Mouse (Mus musculus): ENCODE results near the gene Gstt2. TPM values are rescaled to one million over a fixed set of nuclear protein-coding genes. Genes with fewer than 3 reads are reported as not detected.
A peak's percentile ranks its signal among the peaks of the same experiment; 100 is the strongest.
"Not testable (repeated sequence)": the region's sequence is repeated elsewhere in the genome, so short reads cannot be mapped to it uniquely, and the experiment has no call there.

Gstt2 gene
- polyA plus RNA-seq, 1 experiment from 2014 or later: 77.4 TPM

DNA sequence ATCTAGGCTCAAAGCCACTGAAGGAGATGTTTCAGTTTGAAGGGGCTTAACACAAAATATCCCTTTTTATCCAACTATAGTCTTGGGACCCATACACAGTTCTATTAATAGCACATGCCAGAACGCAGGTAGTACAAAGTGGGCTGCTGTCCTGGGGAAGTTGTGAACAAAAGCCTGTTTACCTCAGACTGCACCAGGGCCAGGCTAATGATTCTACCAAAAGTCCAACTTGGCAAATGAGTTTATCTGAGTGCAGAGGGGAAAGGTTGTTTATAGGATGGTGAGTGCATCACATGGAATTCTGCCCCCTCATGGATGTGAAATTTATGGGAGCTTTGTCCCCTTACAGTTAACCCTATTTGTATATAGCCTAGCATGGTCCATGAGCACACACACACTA, 7.6 kb upstream of the Gstt2 start:
- TF ChIP-seq CTCF (IDR thresholded peaks at IDR 0.05; ENCODE audit: low read depth): 0 out of 2 replicates have a peak, but pooled peaks have one; percentile 9
- TF ChIP-seq EP300 (optimal IDR thresholded peaks at IDR 0.05): no peak
- no peak overlapping the region for H3K4me2 ChIP-seq (replicated peaks; ENCODE audit: low read depth)
- no peak overlapping the region for H3K9ac ChIP-seq (ENCODE audit: low read length)
- H3K4me3 ChIP-seq (ENCODE audit: low read depth, low read length): no peak overlapping the region
- H3K9me3 ChIP-seq (ENCODE audit: control insufficient read depth, low read length): no peaks in the 10 kb centered on the region
- no peaks in the 10 kb centered on the region for H3K36me3 ChIP-seq (ENCODE audit: control insufficient read depth, insufficient read depth, low read length)
- 44% methylated on average over 1 of the region's 1 CpGs for WGBS
- ATAC-seq (ENCODE audit: low FRiP score, low TSS enrichment) (no peak), DNase-seq (ENCODE audit: low spot score) (no peak)
- H3K27me3 ChIP-seq (ENCODE audit: control insufficient read depth, insufficient read depth, low read length): no peaks in the 10 kb centered on the region
- no peak overlapping the region for H3K27ac ChIP-seq (replicated peaks)
- no peaks in the 10 kb centered on the region for H3K4me1 ChIP-seq (replicated peaks; ENCODE audit: control insufficient read depth, insufficient read depth)

DNA sequence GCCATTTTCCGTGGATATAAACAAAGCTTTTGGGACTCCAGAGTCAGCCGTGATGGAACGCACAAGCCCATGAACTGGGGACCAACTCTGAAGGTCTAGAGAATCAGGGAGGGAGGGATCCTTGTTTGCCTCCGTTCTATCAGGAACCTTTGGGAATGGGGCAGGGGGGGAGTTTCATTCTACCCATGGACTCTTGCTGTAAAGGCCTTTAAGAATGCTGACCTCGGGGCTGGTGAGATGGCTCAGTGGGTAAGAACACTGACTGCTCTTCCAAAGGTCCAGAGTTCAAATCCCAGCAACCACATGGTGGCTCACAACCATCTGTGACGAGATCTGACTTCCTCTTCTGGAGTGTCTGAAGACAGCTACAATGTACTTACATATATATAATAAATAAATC, 6.7 kb upstream of the Gstt2 start:
- H3K36me3 ChIP-seq (ENCODE audit: control insufficient read depth, insufficient read depth, low read length); H3K9ac ChIP-seq (ENCODE audit: low read length); H3K27me3 ChIP-seq (ENCODE audit: control insufficient read depth, insufficient read depth, low read length); H3K4me1 ChIP-seq (replicated peaks; ENCODE audit: control insufficient read depth, insufficient read depth); H3K4me3 ChIP-seq (ENCODE audit: low read depth, low read length); H3K9me3 ChIP-seq (ENCODE audit: control insufficient read depth, low read length); H3K27ac ChIP-seq (replicated peaks); ATAC-seq (ENCODE audit: low FRiP score, low TSS enrichment); DNase-seq (ENCODE audit: low spot score); H3K4me2 ChIP-seq (replicated peaks; ENCODE audit: low read depth): not testable (repeated sequence)
- 69% methylated on average over 6 of the region's 6 CpGs for WGBS

DNA sequence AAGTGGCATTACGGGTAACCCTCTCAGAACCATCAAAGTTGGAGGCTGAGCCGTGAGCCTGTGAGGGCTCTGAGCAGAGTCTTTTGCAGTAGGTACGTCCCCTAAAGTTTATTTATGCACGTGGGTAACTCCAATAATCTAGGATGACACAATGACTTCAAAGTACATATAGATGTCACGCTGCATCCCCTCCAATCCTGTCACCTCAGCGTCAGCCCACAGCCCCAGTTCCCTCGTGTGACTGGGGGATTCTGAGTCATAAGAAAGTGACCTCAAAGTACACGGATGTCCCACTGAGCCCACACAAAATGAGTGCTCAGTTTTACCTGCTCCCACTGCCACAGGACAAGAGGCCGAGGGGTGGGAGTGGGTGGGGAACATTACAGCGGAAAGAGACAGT, 1.9 kb upstream of the Gstt2 start:
- no peak overlapping the region for H3K4me3 ChIP-seq (ENCODE audit: low read depth, low read length)
- H3K36me3 ChIP-seq (ENCODE audit: control insufficient read depth, insufficient read depth, low read length): no peaks in the 10 kb centered on the region
- no peaks in the 10 kb centered on the region; the same call in none of the 2 replicates for H3K4me1 ChIP-seq (replicated peaks; ENCODE audit: control insufficient read depth, insufficient read depth)
- no peaks in the 10 kb centered on the region for H3K27me3 ChIP-seq (ENCODE audit: control insufficient read depth, insufficient read depth, low read length)
- no peaks in the 10 kb centered on the region for H3K9me3 ChIP-seq (ENCODE audit: control insufficient read depth, low read length)
- ATAC-seq (ENCODE audit: low FRiP score, low TSS enrichment): no peak
- H3K9ac ChIP-seq (ENCODE audit: low read length): no peak overlapping the region
- TF ChIP-seq EP300 (optimal IDR thresholded peaks at IDR 0.05) (no peak), CTCF (IDR thresholded peaks at IDR 0.05; ENCODE audit: low read depth) (no peak)
- H3K27ac ChIP-seq (replicated peaks): no peak overlapping the region
- WGBS: 79% methylated on average over 10 of the region's 10 CpGs
- DNase-seq (ENCODE audit: low spot score): no peak
- no peak overlapping the region for H3K4me2 ChIP-seq (replicated peaks; ENCODE audit: low read depth)

DNA sequence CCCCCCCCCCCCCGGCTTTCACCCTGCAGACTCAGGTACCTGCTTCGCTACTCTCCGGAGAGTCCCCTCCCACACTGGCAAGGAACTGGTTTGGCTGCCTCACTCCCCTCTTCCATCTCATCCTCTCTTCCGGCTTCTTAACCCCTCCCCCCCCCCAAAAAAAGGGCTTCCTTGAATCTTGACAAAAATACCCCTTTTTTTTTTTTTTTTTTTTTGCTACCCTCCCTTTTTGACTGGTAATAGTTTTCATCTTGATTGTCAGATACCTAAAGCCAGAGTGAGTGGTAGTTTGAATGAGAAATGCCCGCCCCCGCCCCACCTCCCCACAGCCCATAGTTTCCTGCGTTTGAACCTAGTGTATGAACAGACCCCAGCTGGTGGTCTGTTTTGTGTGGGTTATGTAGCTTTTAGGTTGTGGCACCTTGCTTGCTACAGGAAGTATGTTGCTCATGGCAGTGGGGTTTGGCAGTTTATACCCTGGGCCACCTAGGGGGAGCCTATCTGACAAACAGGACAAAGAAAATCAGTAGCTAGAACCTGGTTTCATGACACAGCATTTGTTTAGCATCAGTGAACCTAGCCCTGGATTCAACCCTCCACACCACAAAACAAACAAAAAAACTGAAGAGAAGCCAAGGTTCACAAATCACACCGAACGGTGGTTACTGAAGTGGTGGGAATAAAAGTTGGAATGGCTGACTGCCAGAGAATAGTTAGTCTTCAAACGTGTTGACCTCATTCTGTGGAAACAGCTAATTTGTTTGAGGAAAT, 1.3 kb downstream of the Gstt2 start:
- TF ChIP-seq CTCF (IDR thresholded peaks at IDR 0.05; ENCODE audit: low read depth) (peak; percentile 33), EP300 (optimal IDR thresholded peaks at IDR 0.05) (no peak)
- 22% methylated on average over 6 of the region's 10 CpGs for WGBS
- no peaks in the 10 kb centered on the region for H3K27me3 ChIP-seq (ENCODE audit: control insufficient read depth, insufficient read depth, low read length)
- peak; percentile 58 for ATAC-seq (ENCODE audit: low FRiP score, low TSS enrichment)
- H3K4me1 ChIP-seq (replicated peaks; ENCODE audit: control insufficient read depth, insufficient read depth): no peaks in the 10 kb centered on the region; the same call in none of the 2 replicates
- no peak overlapping the region for H3K4me3 ChIP-seq (ENCODE audit: low read depth, low read length)
- peak; percentile 74 for DNase-seq (ENCODE audit: low spot score)
- peak overlapping the region; percentile 77 for H3K4me2 ChIP-seq (replicated peaks; ENCODE audit: low read depth)
- no peaks in the 10 kb centered on the region for H3K9me3 ChIP-seq (ENCODE audit: control insufficient read depth, low read length)
- H3K27ac ChIP-seq (replicated peaks): peak overlapping the region; percentile 88
- no peaks in the 10 kb centered on the region for H3K36me3 ChIP-seq (ENCODE audit: control insufficient read depth, insufficient read depth, low read length)
- no peak overlapping the region for H3K9ac ChIP-seq (ENCODE audit: low read length)

DNA sequence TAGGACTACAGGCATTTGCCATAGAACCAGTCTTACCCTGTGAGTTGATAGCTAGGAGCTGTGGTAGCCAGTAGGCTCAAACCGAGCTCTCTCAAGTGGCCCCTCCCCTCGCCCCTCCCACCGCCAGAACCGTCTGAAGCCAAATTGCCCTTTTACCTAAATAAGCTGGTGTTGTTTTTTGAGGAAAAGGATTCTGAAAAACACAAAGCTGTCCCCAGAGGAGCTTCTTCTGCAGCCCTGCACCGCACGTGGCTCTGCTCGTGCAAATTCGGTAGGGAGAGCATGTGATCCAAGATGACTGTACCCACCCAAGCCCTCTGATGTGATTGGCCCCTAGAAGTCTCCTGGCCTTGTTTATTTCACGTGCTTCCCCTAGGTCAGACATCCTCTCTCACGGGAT, 1.9 kb downstream of the Gstt2 start:
- TF ChIP-seq EP300 (optimal IDR thresholded peaks at IDR 0.05) (no peak), CTCF (IDR thresholded peaks at IDR 0.05; ENCODE audit: low read depth) (no peak)
- Histone ChIP-seq H3K4me1 (replicated peaks; ENCODE audit: control insufficient read depth, insufficient read depth) (no peaks in the 10 kb centered on the region; the same call in none of the 2 replicates), H3K36me3 (ENCODE audit: control insufficient read depth, insufficient read depth, low read length) (no peaks in the 10 kb centered on the region), H3K4me3 (ENCODE audit: low read depth, low read length) (peak overlapping the region; percentile 43), H3K27me3 (ENCODE audit: control insufficient read depth, insufficient read depth, low read length) (no peaks in the 10 kb centered on the region), H3K9me3 (ENCODE audit: control insufficient read depth, low read length) (no peaks in the 10 kb centered on the region), H3K4me2 (replicated peaks; ENCODE audit: low read depth) (peak overlapping the region; percentile 77), H3K27ac (replicated peaks) (peak overlapping the region; percentile 88), H3K9ac (ENCODE audit: low read length) (peak overlapping the region; percentile 38)
- DNase-seq (ENCODE audit: low spot score): peak; percentile 83
- peak; percentile 64 for ATAC-seq (ENCODE audit: low FRiP score, low TSS enrichment)
- WGBS: under 1% methylated on average over 10 of the region's 10 CpGs

DNA sequence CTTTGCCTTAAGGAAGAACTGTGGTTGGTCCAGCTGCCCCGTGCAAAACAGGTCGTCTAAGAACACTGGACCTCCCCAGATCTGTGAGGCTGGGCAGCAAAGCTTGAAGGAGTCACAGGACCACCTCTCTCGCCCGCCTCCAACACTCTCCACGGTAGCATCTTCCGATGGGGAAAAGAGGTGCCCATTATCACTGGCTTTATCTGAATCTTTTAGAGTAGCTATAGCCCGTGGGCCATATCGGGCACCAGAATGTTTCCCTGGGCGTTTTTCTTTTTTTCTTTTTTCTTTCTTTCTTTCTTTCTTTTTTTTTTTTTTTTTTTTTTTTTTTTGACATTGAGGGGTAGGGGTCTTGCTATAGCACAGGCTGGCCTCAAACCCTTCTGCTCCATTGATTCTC, 2.5 kb downstream of the Gstt2 start:
- peak overlapping the region; percentile 77 for H3K4me2 ChIP-seq (replicated peaks; ENCODE audit: low read depth)
- DNase-seq (ENCODE audit: low spot score): no peak
- H3K4me3 ChIP-seq (ENCODE audit: low read depth, low read length): peak overlapping the region; percentile 43
- peak overlapping the region; percentile 67 for H3K9ac ChIP-seq (ENCODE audit: low read length)
- no peaks in the 10 kb centered on the region for H3K36me3 ChIP-seq (ENCODE audit: control insufficient read depth, insufficient read depth, low read length)
- H3K27me3 ChIP-seq (ENCODE audit: control insufficient read depth, insufficient read depth, low read length): no peaks in the 10 kb centered on the region
- no peak for ATAC-seq (ENCODE audit: low FRiP score, low TSS enrichment)
- WGBS: 15% methylated on average over 9 of the region's 9 CpGs
- no peaks in the 10 kb centered on the region for H3K9me3 ChIP-seq (ENCODE audit: control insufficient read depth, low read length)
- no peak for TF ChIP-seq CTCF (IDR thresholded peaks at IDR 0.05; ENCODE audit: low read depth)
- no peak for TF ChIP-seq EP300 (optimal IDR thresholded peaks at IDR 0.05)
- peak overlapping the region; percentile 88 for H3K27ac ChIP-seq (replicated peaks)
- no peaks in the 10 kb centered on the region; the same call in none of the 2 replicates for H3K4me1 ChIP-seq (replicated peaks; ENCODE audit: control insufficient read depth, insufficient read depth)

Measured in stomach, postnatal 0 days (tissue).